Mouse (Mus musculus): Measurements from ENCODE around the gene Zfp217.

DNA sequence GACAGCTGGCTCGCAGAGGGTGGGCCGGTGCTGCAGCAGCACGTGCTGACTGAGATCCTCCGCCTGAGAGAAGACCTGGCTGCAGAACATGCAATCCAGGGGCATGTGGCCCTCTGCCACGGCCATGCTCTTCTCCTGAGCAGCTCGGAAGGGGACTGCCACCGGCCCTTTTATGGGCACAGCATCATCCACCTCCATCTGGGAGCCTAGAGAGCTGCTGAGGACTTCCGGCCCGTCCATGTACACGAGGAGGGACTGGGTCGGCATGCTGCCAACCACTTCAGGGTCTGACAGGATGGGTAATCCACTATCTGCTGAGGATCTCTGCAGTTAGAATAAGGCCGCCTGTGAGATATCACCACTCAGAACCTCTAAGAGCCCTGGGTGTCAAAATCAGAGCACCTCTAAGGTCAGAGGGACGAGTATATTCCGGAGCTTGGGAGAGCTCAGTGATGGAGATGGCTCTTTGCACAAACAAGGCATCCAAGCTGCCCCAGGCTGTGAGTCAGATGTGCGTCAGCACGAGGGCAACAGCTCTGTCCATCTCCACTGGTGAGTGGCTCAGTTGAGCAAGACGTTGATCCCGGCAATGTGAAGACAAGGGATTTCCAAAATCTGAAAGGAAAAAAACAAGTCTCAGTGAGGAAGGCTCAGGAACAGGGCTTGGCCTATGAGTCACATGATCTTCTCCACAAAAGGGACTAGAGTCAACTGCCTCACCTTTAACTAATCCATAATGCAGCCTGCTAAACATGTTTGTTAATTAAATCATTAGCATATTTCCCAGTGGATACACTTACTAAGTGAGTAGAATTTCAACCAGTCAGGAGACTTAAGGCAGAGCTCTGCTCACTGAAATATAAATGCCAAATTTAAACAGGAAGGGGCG, 27.5 kb downstream of the Zfp217 start:
- TF ChIP-seq POLR2A (IDR thresholded peaks at IDR 0.05; ENCODE audit: control insufficient read depth, low read depth, low read length) (no peak), CTCF (IDR thresholded peaks at IDR 0.05; ENCODE audit: control insufficient read depth, insufficient read depth, insufficient replicate concordance, low read depth, low read length) (no peak)

Measured in testis, adult 2 months (tissue).